Mouse (Mus musculus) cerebellum, postnatal 36 days (tissue): ENCODE data around the gene Kcnb1.

Experiments used
- DNase-seq, 2 experiments: peaks; one replicate each; pipeline ENCODE4 v3.0.0; 2021 to 2022; ENCODE audit warnings: mixed read lengths in 2 of 2

Kcnb1 gene

GRCm38 (mm10) chr2:167077199-167077962, 112.6 kb downstream of the Kcnb1 start:
- DNase-seq = no peak

GRCm38 (mm10) chr2:167076759-167077158, 113.2 kb downstream of the Kcnb1 start:
- no peak for DNase-seq

- DNase-seq = no peak
These were observed 113.6 kb downstream of the Kcnb1 start for GRCm38 (mm10) chr2:167076352-167076751.

DNA sequence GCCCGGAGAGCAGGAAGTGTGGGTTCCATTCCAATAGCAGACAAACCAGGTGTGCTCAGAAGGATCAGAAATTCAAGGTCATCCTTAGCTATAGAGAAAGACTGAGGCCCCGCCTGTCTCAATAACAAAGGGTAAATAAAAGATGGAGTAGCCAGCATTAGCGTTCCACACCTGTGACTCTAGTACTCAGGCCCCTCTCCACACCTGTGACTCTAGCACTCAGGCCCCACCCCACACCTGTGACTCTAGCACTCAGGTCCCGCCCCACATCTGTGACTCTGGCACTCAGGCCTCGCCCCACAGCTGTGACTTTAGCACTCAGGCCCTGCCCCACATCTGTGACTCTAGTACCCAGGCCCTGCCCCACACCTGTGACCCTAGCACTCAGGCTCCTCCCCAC, 115.4 kb downstream of the Kcnb1 start:
- no peak for DNase-seq

DNA sequence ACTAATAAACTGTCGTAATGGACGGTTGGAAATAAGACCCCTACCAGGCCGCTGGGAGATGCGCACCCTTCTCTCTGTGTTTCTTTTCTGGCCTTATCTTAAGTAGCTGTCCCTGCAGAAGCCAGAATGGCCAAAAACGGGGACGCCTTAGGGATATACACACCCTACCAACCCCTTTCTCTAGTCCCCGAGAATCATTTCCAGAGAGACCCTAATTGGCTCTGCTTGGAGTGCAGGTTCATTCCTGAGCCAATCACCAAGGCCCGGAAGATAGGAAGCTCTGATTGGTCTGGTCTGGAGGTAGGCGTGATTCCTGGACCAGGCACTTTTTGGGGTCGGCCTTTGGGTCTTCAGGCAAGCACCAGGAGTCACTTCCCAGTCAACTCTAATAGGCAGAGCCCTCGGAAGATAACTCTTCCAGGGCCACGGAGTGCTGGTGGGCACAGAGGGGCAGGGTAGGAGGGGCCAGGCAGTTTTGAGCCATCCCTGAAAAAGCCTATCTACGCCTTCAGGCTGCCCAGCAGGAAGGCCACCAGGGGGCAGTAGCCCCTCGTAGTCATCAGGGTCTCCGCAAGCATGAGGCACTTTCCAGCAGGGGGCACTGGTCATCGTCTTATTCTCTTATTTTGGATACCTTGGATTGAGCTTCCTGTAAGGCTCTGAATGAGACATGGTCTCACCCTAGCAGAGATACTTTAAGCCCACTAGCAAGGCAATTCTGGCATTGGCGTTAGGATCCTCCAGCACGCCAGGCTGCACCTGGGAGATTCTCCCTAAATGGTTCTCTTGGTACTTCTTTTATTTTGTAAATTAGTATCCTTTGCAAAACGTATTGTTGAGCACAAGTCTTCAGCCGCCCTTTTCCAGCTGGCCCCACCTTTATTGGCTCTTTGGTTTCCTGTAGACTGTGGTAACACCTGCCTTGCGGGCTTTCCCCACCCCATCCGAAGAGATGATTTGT, 118.0 kb downstream of the Kcnb1 start:
- peak; percentile 93 for DNase-seq

- no peak for DNase-seq
These were observed 118.7 kb downstream of the Kcnb1 start for GRCm38 (mm10) chr2:167071266-167071640.

- peak; percentile 67 to 70 for DNase-seq
These were observed 119.6 kb downstream of the Kcnb1 start for GRCm38 (mm10) chr2:167070341-167070740.

DNA sequence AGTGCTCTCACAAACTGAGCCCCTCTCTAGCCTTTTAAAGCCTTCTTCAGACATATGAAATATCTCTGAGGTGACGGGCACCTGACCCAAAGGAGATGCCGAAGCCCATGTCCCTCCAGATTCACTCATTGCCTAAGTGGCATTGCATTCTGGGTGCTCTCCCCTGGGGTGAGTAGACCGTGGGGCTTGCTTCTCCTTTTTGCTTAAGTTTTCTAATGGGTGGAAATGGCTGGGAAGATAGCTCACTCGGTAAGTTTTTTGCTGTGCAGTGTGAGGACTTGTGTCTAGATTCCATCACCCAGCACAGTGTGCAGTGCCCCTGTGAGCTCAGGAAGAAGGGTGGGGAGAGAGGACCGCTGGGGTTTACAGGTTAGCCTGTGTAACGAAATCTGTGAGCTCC, 122.4 kb downstream of the Kcnb1 start:
- DNase-seq = no peak

GRCm38 (mm10) chr2:167066528-167067516, 123.1 kb downstream of the Kcnb1 start:
- DNase-seq = no peak

GRCm38 (mm10) chr2:167066031-167066430, 123.9 kb downstream of the Kcnb1 start:
- no peak for DNase-seq

- DNase-seq = no peak
These were observed 125.2 kb downstream of the Kcnb1 start for GRCm38 (mm10) chr2:167064601-167065295.

DNA sequence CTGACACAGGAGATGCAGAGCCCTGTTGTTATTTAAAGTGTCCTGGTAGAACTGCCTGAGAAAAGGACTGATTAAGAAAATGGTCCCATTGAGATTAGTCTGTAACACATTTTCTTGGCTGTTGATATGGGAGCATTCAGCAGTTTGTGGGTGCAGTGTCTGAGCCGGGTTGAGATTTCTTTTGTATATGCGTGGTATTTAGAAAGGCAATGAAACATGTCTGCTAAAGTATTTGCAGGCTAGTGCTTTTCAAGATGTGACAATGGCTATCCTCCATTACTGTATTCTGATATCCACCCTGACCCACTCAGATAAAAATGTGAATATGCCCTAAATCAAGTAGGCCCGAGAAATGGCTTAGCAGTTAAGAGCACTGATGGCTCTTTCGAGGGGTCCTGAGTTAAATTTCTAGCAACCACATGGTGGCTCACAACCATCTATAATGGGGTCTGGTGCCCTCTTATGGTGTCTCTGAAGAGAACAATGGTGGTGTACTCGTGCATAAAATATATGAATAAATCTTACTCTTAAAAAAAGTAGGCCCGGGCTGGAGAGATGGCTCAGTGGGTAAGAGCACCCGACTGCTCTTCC, 126.0 kb downstream of the Kcnb1 start:
- no peak for DNase-seq

DNA sequence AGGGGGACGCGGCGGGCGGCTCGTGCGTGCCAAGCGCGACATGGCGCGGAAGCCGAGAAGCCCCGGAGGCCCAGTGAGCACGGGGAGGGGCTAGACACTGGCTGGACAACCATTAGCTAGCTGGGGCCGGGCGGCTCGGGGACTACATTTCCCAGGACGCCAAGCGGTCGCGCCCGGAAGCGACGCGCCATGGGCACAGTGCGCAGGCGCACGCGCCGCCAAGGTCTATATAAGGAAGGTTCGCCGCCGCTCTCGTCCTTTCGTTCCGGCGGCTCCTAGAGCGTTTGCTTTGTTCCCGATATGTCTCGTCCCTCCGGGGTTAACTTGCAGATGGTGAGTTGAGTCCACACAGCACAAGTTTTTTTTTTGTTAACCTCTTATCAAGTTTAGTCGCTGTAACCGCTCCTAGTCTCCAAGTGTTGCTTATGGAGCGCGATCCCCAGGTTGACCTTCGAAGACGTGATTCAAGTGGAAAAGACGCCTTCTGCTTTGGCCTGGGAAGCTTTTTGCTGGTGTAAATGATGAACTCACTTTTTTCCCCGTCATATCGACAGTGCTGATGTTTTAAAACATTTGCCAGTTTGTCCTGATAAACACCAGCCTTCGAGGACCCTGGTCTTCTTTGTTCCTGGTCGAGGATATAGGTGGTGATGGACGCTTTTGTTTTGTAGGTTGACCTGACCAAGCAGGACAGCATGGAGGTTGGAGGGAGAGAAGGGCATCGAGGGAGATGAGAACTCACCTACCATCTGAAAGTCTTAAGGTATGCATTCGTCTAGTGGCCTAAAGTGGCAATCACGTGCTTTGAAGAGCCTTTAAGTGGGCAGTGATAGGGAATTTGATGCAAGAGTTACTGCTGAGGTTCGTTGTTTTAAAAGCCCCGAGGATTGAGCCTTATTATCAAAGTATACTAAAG, 126.7 kb downstream of the Kcnb1 start, which contains the start of gene Znfx1:
TSS of gene Znfx1 (minus strand) at position 51 of the 916 bp plus-strand sequence.
- DNase-seq = peak; percentile 95 to 97

GRCm38 (mm10) chr2:167062497-167062911, 127.5 kb downstream of the Kcnb1 start:
- peak in 1 of 2 experiments; percentile 87 for DNase-seq

DNA sequence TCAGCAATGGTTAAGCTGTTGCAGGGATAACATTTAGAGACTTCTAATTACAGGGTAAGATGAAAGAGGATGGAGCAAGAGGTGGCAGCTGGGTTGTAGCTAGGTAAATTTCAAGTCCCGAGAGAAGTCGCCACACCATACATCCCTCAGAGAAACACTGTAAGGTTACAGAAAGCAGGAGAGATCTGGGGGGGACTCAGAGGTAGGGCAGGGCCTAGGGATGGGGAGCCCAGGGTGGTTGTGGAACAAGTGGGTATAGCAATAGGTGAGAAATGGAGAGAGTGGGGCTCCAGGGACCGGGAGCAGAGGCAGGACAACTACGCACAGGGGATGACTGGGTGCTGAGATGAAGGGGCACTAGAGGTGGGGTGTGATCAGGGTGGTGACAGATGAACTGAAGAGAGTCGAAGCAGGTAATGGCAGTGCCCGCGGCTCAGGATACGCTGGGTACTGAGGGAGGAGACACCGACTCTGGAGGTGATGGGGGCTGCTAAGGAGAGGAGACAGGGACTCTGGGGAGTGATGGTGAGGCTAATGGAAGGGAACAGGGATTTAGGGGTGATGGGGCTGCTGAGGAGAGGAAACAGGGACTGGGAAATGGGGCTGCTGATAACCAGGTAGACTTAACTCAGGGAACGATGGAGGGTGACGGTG, 128.4 kb downstream of the Kcnb1 start:
- peak in 1 of 2 experiments; percentile 13 for DNase-seq

DNA sequence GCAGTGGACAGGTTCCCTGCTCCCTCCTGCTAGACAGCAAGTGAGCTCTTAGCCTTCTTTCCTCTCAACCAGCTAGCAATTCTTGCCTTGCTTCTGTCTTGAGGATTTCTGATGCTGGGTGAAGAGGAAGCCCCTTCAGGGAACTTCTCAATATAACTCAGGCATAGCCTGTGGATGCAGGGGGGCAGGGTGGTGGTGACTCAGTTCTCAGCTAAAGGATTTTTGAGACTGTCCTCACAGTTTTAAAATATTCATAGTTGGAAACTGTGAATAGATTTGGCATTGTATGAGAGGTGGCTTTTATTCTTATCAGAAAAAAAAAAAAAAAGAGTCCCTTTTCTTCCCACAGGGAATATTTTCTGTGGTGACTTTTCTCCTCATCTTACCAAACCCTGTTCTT, 129.2 kb downstream of the Kcnb1 start:
- DNase-seq = no peak

DNA sequence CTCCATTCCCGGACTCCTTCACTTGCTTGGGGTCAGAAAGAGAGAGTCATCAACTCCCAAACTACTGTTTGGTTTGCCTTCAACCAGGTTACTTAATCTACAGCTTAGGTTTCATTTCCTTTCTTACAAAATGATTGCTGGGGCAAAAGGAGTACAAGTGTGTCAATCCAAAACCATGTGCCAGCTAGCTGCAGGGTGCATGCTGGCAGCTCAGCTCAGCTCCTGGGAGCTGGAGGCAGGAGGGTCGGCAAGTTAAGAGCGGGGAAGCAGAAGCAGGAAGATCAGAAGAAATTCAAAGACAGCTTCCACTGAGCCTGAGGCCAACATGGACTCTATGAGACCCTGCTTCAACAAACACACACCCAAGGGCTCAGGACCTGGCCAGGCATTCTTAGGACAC, 129.6 kb downstream of the Kcnb1 start:
- no peak for DNase-seq

DNA sequence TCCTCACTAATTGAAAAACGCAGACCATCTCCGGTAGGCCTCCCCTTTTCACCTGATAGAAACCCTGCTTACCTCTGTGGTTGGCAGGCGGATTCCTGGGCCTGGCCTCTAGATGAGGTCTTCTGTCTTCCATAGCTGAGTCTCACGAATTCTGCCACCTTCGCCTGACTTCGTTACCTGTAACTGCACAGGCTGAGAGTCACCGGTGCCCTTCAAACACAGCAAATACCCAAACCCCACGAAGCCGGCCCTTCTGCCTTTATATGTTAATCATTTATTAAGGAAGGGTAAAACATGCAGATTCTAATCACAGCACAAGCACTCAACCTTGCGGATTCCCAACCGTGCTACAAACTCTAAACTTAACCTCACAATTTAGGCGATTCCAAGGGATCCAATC, 130.0 kb downstream of the Kcnb1 start:
- no peak for DNase-seq

- DNase-seq = no peak
These were observed 130.4 kb downstream of the Kcnb1 start for GRCm38 (mm10) chr2:167059536-167059935.
